Mouse (Mus musculus): Measurements from ENCODE around the gene C2cd5.

- no peak for TF ChIP-seq CTCF (IDR thresholded peaks at IDR 0.05)
- no peak for TF ChIP-seq EP300 (IDR thresholded peaks at IDR 0.05)
These were observed 36.7 kb upstream of the C2cd5 start for GRCm38 (mm10) chr6:143136688-143137087.

Measured in lung, postnatal 0 days (tissue).